Mouse (Mus musculus) stomach, embryonic 14.5 days (tissue): ENCODE measurements around the gene Olfr825. TPM values are rescaled to one million over a fixed set of nuclear protein-coding genes. Genes with fewer than 3 reads are reported as not detected.
"Not testable (repeated sequence)": the region's sequence is repeated elsewhere in the genome, so short reads cannot be mapped to it uniquely, and the experiment has no call there.

Experiments used
- ATAC-seq: fragments of 200-750 bp; cut with Nextera tagmentation; 2 replicates; pipeline ENCODE4 v1.8.0; 2017; ENCODE audit warnings: low read depth, moderate TSS enrichment; ENCODE audit not compliant: insufficient number of reproducible peaks, insufficient read depth, low FRiP score
- H3K27ac ChIP-seq: fragments of 300-500 bp; sonication (generic); 2 replicates; pipeline ENCODE4 v1.5.1; 2014; ENCODE audit warnings: mild to moderate bottlenecking, low read length, moderate library complexity, mixed read lengths
- H3K27me3 ChIP-seq: fragments of 300-500 bp; sonication (generic); 2 replicates; pipeline ENCODE4 v1.6.1; 2014; ENCODE audit warnings: low read length, control low read depth, mixed read lengths; ENCODE audit not compliant: control insufficient read depth, insufficient read depth
- H3K36me3 ChIP-seq: fragments of 300-500 bp; sonication (generic); 2 replicates; pipeline ENCODE4 v1.6.1; 2014; ENCODE audit warnings: mild to moderate bottlenecking, control low read depth, low read length, moderate library complexity, mixed read lengths; ENCODE audit not compliant: control insufficient read depth, insufficient read depth
- H3K4me1 ChIP-seq: fragments of 300-500 bp; sonication (generic); 2 replicates; pipeline ENCODE4 v1.6.1; 2014; ENCODE audit warnings: low read length, control low read depth, mixed read lengths; ENCODE audit not compliant: control insufficient read depth, insufficient read depth
- H3K4me2 ChIP-seq: fragments of 300-500 bp; sonication (generic); replicated peaks from 2 replicates; pipeline ENCODE4 v1.6.1; 2014; ENCODE audit warnings: low read depth, low read length, control low read depth
- H3K4me3 ChIP-seq: fragments of 300-500 bp; sonication (generic); 2 replicates; pipeline ENCODE4 v1.5.1; 2014; ENCODE audit warnings: low read depth, low read length, control low read depth
- H3K9ac ChIP-seq: fragments of 300-500 bp; sonication (generic); replicated peaks from 2 replicates; pipeline ENCODE4 v1.6.1; 2014; ENCODE audit warnings: low read depth, mild to moderate bottlenecking, control low read depth, low read length, moderate library complexity, mixed read lengths
- H3K9me3 ChIP-seq: fragments of 300-500 bp; sonication (generic); 2 replicates; pipeline ENCODE4 v1.6.1; 2016; ENCODE audit warnings: low read depth, low read length, control low read depth; ENCODE audit not compliant: control insufficient read depth
- WGBS: fragments of 180-500 bp; shearing (Covaris S2); extraction: QIAGEN DNeasy Blood & Tissue Kit; methylation state at CpG from one replicate; pipeline ENCODE4 v1.1.7; 2014; 5-methylcytosine and 5-hydroxymethylcytosine counted together
- polyA plus RNA-seq: library from polyadenylated mRNA; unstranded; fragments of >200 nt; fragmentation: Nextera tagmentation; extraction: Ambion mirVana; gene quantifications from 2 replicates; pipeline ENCODE4 v1.2.1, GENCODE M21; 2014

The Olfr825 gene
- polyA plus RNA-seq, 1 experiment from 2014 or later: not detected

GRCm38 (mm10) chr10:130115283-130115682, 51.3 kb downstream of the Olfr825 start, which contains the start of gene Olfr823:
Gene Olfr823 (minus strand): TSS chr10:130115383.
- not testable (repeated sequence) for H3K36me3 ChIP-seq, H3K4me1 ChIP-seq
- 70% methylated on average over 1 of the region's 1 CpGs for WGBS

More at GRCm38 (mm10) chr10:130115283-130115682, 51.3 kb downstream of the Olfr825 start, which contains the start of gene Olfr823:
- H3K9me3 ChIP-seq, H3K27me3 ChIP-seq, H3K4me3 ChIP-seq, H3K9ac ChIP-seq, ATAC-seq, H3K27ac ChIP-seq, H3K4me2 ChIP-seq: not testable (repeated sequence)

Other genes with a start within 250 kb of the Olfr825 start
- not detected in 2 replicates for gene Olfr818, start 217.7 kb downstream of the Olfr825 start, polyA plus RNA-seq
- not detected in 2 replicates for gene Olfr819, start 199.5 kb downstream of the Olfr825 start, polyA plus RNA-seq
- gene Olfr247, start 190.6 kb downstream of the Olfr825 start, polyA plus RNA-seq: not detected in 2 replicates
- gene Gm10310, start 181.7 kb downstream of the Olfr825 start, polyA plus RNA-seq: not detected in 2 replicates
- gene Olfr820, start 154.1 kb downstream of the Olfr825 start, polyA plus RNA-seq: not detected in 2 replicates
- not detected in 2 replicates for gene Olfr821, start 136.4 kb downstream of the Olfr825 start, polyA plus RNA-seq
- gene Olfr822, start 95.6 kb downstream of the Olfr825 start, polyA plus RNA-seq: not detected in 2 replicates
- not detected in 2 replicates for gene Olfr823, start 51.4 kb downstream of the Olfr825 start, polyA plus RNA-seq
- gene Olfr824, start 36.8 kb downstream of the Olfr825 start, polyA plus RNA-seq: not detected in 2 replicates
- gene Olfr826, start 17.4 kb upstream of the Olfr825 start, polyA plus RNA-seq: not detected in 2 replicates
- not detected in 2 replicates for gene Olfr827, start 47.6 kb upstream of the Olfr825 start, polyA plus RNA-seq
- gene Neurod4, start 113.5 kb upstream of the Olfr825 start, polyA plus RNA-seq: 0.14 TPM in 1 of 2 replicates, not detected in the other
- gene Tespa1, start 156.1 kb upstream of the Olfr825 start, polyA plus RNA-seq: 0.25 and 0.29 TPM in 2 replicates
- not detected in 2 replicates for gene Vmn2r84, start 227.6 kb upstream of the Olfr825 start, polyA plus RNA-seq